Mouse (Mus musculus) skeletal muscle tissue, adult 2 months (tissue): Measurements from ENCODE around the gene Mcmbp.
"Not testable (repeated sequence)": the region's sequence is repeated elsewhere in the genome, so short reads cannot be mapped to it uniquely, and the experiment has no call there.

ENCODE experiments used
- DNase-seq: peaks from one replicate; pipeline ENCODE4 v3.0.0-alpha.2; 2012; ENCODE audit warnings: low read depth, low spot score

The Mcmbp gene

DNA sequence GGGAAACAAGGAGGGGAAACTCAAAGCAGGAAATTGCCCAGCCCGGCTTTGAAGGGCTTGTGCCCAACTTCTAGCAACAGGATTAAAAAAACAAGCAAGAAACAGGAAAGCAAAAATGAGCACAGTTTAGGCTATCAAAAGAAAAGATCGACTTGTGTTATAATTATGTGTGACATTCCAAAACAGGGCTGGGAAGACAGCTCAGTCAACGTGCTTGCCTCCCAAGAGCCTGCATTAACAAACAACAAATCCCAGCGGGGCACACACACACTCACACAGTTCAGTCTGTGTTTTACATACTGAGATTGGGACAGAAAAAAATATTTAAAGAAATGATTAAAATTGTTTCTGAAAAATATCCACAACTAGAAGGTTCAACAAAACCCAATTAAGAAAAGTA lies 22.3 kb downstream of the Mcmbp start:
- DNase-seq = no peak

DNA sequence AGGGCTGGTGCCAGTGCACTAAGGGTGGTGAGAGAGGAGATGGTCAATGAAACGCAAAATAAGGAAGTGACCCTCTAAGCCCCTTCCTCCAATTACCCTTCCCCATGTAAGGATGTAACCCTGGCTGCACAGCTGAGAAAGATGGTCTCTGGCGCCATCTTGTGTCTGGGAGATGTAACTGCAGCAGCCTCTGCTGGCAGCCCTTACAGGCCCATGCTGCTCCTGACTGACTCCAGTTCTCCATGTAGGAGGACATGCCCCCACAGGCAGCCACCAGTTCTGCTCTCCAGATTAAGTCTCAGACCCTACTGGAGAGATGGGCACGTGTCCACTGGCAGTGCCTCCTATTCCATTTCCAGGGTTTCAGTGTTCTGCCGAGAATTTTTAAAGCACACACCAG lies 34.6 kb downstream of the Mcmbp start:
- peak; percentile 50 for DNase-seq

DNA sequence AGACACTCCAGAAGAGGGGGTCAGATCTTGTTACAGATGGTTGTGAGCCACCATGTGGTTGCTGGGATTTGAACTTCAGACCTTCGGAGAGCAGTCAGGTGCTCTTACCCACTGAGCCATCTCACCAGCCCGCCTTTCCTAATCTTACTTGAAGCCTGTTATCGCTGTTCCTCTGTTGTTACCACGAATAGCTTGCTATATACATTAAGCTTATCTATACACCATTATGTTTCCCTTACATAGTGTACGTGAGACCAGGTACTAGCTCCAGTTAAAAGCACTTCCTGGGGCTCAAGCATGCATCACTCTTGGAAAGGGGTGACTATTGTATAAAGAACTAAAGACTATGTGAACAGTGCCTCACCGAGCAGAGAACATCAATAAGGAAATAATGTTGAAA lies 40.3 kb downstream of the Mcmbp start:
- DNase-seq = not testable (repeated sequence)

DNA sequence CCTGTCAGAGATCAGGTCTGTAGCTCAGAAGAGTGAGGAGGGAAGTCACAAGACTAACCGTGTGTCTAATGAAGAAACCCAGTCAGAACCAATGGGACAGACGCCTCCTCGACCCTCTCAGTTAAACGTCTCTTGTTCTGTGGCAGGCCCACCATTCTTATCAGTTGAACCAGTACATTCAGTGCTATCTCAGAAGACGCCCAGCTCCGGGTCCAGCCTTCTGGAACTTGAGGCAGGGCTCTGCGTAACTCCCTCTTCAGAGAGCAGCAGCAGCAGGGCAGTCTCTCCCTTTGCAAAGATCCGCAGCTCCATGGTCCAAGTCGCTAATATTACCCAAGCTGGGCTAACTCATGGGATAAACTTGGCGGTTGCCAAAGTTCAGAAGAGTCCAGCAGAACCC lies 45.4 kb downstream of the Mcmbp start:
- no peak for DNase-seq

DNA sequence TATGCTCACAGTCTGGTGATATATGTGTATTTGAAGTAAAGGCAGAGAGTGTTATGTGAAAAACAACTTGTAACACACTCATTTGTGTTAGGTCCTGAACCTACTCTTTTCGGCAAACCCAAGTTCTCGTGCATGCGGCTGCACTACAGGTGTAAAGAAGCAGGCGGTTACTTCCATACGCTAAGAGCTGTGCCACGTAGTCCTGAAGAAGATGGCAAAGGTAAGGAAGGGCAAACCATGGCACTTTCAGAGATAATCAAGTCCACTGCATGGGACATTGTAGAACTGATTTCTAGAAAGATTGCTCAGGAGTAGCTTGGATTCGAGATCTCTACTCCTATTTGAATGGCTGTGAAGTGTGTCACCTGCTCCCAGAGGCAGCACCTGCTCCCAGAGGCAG lies 48.1 kb downstream of the Mcmbp start:
- no peak for DNase-seq

DNA sequence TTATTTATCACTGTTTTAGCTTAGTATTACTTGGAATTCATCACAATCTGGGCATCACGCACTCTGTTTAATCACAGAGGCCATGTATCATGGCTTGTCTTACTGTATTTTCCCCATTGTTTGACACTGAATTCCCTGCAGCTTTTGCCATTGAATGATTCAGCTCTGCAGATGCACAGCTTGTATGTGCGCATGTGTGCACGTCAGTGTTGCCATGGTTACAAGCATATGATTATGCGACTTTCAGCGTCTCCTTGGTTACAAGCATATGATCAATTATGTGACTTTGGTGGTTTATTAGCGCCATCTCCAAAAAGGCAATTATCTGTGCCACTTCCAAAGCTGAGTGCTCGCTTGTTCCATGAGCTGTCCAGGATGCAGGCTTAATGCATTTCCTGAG lies 49.5 kb downstream of the Mcmbp start:
- no peak for DNase-seq

DNA sequence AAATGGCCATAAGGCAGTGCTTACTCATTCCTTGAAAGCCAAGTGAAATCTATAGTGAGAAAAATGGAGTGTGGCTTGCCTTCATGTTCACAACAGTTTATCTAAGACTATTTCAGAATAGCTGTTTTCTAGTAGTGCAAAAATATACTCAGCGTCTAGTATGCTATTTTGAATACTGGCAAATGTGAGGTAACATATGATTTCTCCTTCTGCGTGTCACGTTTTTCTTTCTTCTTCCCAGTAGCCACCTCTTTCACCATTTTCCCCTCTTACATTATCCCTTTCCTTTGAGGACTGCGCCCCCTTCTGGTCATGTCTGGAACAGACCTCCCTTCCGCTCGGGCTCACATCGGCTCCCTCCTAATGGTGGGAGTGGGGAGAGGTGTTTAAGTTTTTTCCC lies 50.2 kb downstream of the Mcmbp start:
- peak; percentile 63 for DNase-seq

DNA sequence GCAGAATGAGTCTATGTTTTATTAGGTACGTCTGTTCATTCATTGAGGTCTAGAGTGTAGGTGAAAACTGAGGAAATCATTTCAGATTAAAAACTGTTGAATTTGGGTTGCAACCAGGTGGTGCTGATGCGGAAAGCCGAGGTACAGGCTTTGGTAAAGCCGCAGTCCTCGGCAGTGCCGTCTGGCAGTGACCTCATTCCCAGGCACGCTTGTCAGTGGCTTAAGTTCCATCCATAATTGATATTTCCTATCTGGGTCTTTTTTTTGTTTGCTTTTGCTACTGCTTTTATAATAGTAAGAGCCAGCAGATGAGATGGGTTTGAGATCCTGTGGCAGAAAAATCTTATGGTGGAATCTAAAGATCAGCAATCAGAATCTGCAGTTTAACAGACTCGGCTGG lies 50.9 kb downstream of the Mcmbp start:
- DNase-seq = no peak

DNA sequence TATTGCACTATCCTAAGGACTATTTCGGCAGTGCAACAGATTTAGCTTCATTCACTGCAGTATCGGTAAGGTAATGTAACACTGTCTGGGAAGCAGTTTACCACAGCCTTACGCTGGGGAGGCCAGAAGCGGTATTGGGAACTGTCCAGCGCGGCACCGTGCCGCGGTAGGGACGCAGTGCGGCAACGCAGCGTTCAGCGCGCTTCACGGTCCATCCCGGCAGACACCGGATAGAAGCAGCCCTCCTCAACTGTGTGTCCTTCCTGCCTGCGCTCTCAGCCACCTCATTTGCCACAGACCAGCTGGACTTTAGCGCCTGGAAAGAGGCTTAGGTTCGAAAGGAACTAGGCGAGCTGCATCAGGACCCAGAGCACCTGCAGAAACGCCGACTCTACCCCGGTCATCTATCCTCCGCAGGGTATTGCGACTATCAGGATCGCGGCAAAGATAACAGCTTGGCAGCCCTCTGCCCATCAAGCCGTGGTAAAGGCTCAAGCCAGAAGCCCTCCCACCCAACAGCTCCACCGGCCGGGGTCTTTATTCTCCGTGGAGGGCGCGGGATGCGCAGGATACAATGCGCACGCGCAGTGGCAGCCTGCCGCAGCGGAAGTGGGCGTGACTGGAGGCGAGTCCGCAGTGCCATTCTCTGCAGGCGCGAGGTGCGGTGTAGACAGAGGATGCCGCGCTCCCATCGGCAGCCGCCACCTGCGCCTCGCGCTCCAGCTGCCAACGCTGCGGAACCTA lies 52.3 kb downstream of the Mcmbp start:
- DNase-seq = peak; percentile 10

DNA sequence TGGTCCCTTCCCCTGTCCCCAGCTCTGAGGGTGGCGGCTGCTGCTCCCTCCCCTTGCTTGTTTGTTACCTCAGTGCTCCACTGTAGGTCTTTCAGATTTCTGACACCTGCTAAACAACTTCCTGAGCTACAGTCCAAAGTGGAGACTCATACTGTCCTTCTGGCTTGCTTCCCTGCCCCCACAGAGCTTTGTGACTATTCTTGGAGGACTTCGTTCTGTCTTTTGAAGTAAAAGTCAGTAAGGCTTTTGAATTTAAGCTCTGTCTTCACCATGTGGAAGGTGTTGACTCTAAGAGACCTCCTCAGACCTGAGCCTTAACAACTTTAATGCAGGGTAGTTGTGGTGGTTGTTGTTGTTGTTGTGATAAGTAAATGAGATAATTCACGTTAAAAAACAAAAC lies 61.7 kb downstream of the Mcmbp start:
- DNase-seq = no peak

DNA sequence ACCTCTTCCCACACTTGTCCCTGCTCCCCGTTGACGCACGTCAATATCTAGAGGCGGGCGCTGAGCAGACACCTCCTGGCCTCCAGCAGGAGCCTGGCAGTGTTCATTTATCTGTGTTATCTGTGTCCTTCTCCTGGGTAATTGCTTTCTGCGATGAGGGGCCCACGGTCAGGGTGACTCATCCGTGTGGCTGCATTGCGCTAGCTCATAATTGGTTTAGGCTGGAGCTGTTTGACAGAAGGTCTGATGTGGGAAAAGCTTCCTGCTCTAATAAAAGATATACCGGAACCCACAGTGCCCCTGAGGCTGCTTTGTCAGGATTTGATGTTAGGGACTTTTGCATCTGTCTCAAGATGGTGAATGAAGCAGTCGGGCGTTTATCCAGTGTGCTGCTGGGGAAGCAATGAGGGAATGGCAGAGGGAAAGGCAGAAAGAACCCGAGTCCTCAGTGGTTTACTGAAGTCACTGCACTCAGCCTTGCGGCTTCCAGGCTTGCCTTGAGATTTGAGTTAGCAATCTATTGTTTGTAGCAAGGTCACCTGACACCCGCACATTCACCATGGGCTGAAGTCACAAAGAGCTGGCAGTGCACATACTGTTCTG lies 67.8 kb downstream of the Mcmbp start:
- DNase-seq = no peak

DNA sequence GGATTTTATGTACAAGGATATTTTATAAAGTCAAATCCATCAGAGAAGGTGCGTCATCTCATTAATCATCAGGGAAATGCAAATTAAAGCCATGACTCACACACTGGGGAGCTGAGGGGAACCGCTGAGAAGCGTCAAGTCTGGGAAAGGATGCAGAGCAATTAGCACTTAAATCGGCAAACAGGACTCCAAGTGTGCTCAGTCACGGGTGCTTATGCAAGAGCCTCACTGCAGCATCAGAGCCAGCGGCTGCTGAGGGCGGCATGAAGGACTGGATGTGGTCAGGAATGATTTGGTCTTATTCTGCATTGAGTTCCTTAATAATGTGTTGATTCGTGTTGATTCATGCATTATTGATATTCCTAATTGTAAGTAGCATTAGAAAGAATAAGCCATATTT lies 68.3 kb downstream of the Mcmbp start:
- DNase-seq = no peak

DNA sequence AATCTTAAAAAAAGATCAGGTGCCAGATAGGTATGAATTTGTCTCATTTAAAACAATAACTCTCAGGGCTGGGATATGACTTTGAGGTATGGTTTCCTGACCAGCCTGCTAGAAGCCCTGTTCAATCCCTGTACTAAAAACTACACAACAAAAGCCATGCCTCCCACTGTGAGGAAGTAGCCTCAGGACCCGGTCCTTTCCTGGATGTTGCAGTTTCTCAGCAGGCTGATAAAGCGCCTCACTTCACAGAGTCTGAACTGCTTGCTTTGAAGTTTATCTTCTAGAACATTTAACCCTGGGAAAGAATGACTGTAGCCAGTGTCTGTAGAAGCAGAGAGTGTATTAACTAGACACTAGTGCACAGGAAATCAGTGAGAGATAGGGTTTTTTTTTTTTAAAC lies 71.5 kb downstream of the Mcmbp start:
- DNase-seq = no peak

DNA sequence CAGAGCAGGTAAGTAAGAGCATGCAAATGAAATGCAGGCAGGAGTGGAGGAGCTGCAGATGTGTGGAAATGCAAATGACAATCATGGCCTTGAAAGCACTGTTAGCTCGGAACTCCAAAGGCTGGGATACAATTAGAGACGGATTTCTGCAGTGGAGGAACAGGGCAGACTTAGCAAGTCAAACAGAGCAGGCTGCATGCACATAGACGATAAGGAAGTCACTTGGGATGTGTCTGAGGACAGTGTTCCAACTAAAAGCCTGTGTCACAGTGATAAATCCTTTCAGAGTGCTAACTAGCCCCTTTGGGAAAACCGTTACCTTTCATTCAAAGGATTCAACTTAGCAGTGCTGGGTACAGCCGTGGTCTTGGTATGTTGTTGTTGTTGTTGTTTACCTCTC lies 72.5 kb downstream of the Mcmbp start:
- DNase-seq = no peak

DNA sequence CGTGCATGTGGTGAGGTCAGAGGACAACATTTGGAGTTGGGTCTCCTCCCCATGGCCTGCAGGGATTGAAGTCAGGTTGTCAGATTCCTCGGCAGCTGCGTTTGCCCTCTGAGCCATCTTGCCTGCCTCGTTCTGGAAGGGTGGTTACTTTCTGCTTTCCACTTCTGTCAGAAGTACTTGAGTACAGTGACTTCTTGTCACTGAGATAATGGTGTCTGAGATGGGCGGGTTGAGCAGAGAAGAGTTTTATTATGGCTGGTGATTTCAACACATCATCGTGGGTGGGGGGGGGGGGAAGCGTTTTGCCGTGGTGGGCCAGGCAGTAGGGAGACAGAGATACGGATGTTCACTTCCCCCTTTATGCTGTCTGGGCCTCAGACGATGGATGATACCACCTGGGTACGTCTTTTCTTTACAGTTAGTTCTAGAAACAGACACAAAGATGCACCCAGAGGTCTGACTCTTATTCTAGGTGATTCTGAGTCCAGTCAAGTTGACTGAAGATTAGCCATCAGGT lies 75.4 kb downstream of the Mcmbp start:
- no peak for DNase-seq

DNA sequence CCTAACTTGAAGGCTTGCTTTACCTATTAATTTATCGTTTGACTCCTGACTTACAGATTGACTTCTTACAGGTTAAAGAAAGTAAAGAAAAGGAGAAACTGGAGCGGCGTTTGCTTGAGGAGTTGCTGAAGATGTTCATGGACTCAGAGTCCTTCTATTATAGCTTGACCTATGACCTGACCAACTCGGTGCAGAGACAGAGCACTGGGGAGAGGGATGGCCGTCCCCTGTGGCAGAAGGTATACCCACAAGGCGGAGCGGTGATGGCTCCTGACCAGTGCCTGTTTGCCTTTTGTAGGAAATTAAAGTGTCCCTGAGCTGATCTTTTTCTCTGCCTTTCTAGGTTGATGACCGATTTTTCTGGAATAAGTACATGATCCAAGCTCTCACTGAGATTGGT lies 76.4 kb downstream of the Mcmbp start:
- DNase-seq = no peak

DNA sequence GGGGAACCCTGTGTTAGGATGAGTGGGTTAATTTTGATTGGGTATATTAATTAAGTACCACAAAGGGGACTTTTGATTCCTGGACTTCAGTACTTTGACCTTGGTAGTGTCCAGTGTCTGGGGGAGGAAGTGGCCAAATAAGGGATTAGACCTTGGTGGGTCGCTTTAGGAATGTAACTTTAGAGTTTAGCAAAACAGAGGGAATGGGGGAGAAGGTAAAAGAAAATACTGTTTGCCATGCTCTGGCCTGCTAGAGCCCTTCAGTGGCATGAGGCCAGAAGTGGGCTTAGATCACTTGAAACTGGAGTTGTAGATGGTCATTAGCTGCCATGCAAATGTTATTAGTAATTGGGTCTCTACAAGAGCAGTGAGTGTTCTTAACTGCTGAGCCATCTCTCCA lies 83.3 kb downstream of the Mcmbp start:
- DNase-seq = no peak
